Mouse (Mus musculus) gastrocnemius, postnatal 4 days (tissue): ENCODE data around the gene Hcfc2. TPM values are rescaled to one million over a fixed set of nuclear protein-coding genes. Genes with fewer than 3 reads are reported as not detected.

Experiments used
- DNase-seq, 2 experiments: peaks; one replicate each; pipeline ENCODE4 v3.0.0; 2021 to 2022; ENCODE audit warnings: low spot score in 2 of 2, mixed read lengths in 2 of 2
- total RNA-seq, 2 experiments: library from RNA; stranded (reverse); gene quantifications; 2 replicates each; pipeline ENCODE4 v1.2.3; 2021

The Hcfc2 gene
- total RNA-seq, 2 experiments from 2014 or later: 33.5 to 45.0 TPM

DNA sequence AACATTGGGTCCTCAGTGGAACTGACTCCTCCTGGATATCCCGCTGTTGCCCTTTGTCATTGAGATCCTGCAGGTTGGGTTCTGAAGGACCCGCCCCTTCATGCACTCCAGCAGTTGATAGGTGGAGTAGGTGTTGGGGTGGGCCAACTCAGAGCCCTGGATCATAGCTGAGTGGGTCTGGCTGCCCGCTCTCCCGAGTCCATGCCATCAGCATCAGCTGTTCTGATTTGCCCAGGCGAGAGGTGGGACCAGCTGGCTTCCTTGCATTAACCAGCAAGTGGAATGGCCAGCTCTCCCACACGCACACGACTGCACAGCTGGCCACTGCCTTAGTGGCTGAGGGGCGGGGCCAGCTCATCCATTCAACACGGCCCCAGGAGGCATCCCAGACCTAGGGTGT lies 72.9 kb downstream of the Hcfc2 start:
- no peak for DNase-seq

DNA sequence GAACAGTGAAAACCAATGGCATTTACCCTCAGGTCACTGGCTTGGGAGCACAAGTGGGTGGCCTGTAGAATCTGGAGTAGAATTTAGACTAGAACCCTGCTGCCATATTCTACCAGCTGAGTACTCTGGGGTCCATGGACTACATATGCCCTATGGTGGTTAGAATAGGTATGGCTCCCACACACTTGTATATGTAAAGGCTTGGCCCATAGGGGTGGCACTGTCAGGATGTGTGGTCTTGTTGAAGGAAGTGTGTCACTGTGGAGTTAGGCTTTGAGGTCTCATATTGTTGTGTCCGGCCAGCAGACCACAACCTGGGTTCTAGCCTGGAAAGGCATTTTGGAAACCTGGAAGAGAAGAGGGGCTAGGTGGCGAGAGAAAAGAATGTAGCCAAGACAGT lies 74.8 kb downstream of the Hcfc2 start:
- DNase-seq: no peak

DNA sequence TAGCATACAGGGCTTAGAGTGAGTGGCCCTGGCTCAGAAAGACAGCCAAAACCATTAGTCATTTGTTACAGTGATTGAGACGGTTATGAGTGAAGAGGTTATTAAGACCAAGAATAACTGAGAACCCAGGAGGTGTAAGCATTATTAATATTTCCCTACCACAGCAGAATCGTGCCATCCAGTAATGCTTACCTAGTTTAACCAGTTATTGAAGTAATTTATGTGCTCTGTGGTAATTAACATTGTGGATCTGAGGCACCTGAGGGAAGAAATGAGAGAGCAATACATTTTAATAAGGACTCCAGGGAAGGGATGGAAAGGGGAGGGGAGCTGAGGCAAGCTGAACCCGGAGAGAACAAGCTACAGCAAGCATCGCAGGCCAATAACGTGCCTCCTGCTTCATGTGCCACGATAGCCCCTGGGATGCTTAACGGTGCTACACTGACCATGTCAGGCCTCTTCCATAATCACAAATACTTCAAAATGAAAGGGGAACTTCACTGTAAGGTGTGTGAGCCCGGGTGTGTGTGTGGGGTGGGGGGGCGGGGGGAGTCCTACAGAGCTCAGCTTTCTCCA lies 75.7 kb downstream of the Hcfc2 start:
- DNase-seq: no peak

DNA sequence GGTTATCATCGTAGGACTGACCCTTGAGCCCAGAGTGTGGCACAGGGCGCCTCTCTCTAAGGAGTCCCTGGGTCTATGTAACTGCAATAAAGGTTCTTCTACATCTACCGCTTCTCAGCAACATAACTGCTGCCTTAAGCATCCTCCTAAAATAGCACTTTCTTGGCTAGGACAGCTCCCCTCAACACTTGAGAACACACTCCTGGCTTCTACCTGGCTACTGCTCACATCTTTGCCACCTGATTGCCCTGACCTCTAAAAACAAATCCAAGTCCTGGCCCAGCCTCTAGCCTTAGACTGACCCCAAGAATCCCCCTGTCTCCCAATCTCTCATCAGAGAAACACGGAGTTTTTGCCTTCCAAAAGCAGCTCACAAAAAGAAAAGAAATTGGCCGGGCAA lies 78.9 kb downstream of the Hcfc2 start:
- DNase-seq: no peak

DNA sequence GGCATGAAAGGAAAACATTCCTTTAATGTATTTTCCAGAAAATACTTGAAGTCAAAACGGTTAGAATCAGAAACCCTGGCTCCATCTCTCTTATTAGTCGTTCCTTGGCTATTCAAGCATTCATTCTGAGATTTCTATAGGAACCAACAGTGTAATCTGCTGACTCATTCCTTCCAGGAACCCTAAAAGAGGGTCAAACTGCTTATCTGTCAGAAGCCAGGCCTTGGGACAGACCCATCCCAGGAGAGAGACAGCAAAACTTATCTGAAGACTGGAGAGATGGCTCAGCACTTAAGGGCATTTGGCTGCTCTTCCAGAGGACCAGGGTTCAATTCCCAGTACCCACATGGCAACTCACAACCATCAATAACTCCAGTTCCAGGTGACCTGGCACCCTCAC lies 81.1 kb downstream of the Hcfc2 start:
- DNase-seq: no peak

DNA sequence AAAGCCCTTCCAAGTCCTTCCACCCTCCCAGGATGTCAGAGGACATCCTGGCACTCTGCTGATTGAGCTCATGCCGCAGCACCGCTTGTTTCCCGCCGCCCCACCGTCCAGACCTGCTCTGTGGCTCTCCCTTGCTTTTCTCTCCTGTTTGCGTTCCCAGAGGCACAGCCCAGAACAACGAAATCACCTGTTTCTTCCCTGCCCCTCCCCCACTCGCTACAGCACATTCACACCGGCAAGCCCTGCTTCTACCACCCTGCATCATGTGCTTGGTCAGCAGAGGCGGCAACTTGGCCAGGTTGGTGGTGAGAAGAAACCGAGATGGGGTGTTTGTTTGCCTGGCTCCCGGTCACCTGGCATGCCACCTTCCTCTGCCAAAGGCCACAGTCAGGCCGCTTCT lies 81.9 kb downstream of the Hcfc2 start:
- no peak for DNase-seq

DNA sequence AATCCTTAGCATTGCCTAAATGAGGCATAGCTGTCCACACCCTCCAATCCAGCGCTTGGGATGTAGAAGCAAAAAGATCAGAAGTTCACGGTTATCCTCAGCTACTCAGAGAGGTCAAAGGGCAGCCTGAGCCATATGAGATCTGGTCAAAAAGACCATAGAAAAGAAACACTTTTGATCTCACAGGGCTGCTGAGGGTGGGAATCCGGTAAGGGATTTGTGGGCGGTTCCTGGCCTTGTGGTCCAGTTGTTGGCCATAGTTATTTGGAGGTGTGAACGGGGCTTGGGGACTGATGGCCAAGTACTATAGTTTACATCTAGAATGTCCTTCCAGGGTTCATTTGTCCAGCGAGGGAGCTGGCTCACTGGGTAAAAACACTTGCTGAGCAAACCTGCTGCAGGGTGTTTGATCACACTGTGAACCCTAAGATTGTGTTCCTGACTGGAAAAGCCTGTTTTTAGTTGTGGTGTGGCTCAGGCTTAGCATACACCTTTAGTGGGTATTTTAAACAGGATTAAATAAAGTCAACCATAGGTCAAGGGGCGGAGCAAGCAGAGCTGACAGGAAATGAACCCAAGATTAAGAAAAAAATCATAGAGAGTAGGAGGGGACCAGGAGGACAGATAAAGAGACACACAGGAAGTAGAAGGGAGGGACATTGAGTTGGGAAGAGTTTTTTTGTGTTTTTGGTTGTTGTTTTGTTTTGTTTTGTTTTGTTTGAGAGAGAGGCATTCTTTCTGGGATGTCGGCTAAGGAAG lies 83.0 kb downstream of the Hcfc2 start:
- no peak for DNase-seq

DNA sequence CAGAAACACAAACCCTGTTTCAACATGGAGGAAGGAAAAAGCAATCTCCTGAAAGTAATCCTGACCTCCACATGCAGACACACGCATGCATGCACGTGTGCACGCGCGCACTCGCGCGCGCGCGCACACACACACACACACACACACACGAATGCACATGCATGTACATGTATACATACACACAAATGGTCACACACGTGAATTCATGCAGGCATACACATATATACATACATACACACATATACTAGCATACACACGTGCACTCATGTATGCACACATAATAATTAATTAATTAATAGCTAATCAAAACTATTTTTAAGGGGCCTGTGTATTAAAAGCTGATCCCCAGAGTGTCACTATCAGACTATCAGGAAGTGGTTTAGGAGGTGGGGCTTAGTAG lies 83.9 kb downstream of the Hcfc2 start:
- DNase-seq: no peak

DNA sequence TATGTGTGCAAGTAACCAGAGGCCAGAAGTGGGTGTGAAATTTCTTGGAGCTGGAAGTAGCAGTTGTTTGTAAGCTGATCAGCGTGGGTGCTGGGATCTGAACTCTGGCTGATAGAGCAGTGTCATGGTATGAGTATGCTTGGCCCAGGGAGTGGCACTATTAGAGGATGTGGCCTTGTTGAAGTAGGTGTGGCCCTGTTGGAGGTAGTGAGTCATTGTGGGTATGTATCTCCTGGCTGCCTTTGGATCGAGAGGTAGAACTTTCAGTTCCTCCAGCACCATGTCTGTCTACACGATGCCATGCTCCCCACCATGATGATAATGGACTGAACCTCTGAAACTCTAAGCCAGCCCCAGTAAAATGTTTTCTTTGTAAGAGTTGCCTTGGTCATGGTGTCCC lies 84.4 kb downstream of the Hcfc2 start:
- no peak for DNase-seq

DNA sequence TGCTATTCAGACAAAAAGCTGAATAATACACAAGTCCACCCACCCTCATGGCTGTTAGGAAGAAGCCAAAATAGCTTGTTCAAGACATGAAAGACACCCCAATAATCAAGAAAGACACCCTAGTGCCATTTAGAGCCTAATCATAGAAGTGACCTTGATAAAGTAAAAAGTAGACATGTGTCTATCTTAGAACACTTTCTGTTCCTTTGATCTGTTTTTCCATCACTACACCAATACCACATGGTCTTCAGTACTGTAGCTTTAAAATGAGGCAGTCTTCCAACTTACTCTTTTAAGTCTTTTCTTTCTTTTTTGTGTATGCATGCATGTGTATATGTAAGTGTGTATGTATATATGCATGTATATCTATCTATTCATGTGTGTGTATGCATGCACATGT lies 84.9 kb downstream of the Hcfc2 start:
- no peak for DNase-seq

DNA sequence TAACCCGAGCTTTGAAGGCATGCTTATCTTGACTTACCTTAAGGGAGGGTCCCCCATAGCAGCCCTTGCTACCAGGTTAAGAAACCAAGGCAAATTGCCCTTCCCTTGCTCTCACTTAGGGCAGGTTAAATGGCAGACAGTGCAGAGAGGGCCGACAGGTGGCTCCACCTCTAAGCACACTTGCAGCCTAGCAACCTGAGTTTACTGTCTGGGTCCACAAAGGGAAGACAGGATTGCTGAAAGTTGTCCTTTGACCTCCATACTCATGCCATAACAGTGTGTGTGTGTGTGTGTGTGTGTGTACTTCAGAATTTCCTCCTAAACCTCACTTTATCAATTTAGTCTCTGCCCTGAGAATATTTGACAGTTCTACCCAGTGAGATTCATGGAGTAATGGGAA lies 86.5 kb downstream of the Hcfc2 start:
- DNase-seq: no peak

DNA sequence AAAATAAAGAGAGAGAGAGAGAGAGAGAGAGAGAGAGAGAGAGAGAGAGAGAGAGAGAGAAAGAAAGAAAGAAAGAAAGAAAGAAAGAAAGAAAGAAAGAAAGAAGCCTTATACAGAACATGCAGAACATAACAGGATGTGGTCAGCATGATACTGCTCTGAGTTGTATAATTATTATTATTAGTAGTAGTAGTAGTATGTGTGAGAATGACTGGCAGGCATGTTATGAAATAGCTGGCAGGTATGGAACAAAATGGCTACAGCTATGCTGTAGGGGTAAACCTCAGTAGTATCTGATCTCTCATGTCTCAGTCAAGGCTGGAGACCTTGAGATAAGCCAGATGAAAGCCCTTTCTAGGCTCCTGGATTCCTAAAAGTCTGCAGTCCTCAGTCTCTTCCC lies 93.2 kb downstream of the Hcfc2 start:
- no peak for DNase-seq

DNA sequence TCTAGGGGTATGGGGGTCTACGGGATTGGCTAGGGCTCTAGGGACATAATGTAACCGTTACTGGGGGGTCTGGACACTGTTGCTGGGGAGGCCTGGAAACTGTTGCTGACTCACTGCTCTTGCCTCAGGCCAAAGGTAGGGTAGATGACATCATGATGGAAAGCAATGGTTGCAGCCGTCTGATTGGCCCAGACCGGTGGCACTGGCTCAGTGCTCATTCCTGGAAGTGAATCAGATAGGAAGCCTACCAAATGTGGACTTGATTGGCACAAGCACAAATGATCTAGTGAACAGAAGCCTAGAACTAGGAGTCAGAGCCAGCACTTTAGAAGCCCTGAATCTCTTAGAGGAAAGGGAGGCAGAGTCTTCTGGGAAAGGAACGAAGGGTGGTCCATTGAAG lies 94.5 kb downstream of the Hcfc2 start:
- no peak for DNase-seq

DNA sequence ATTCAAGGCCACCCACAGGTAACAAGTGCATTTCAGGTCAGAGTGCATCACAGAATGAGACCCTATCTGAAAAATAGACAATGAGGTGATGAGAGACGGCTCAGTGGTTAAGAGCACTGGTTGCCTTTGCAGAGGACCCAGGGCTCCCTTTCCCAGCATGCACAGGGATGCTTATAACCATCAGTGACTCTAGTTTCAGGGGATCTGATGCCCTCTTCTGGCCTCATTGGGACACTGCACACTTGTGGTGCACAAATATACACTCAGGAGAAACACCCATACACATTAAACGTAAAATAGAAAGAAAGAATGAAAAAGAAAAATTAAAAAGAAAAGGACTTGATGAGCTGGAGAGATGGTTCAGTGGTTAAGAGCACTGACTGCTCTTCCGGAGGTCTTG lies 95.8 kb downstream of the Hcfc2 start:
- DNase-seq: no peak

Other genes starting within 250 kb of the Hcfc2 start
- gene Gm1553, start 203.5 kb upstream of the Hcfc2 start, total RNA-seq: not detected
- 10 to 100 TPM; 20.5 to 23.5 TPM for gene 1190007I07Rik, start 72.9 kb upstream of the Hcfc2 start, total RNA-seq
- gene Tdg, start 66.3 kb upstream of the Hcfc2 start, total RNA-seq: 10 to 100 TPM; 24.1 to 33.7 TPM
- gene Glt8d2, start 5.5 kb upstream of the Hcfc2 start, total RNA-seq: 10 to 100 TPM; 15.8 to 17.4 TPM
- 10 to 100 TPM; 28.6 to 31.6 TPM for gene Nfyb, start 68.0 kb downstream of the Hcfc2 start, total RNA-seq
- gene Txnrd1, start 137.8 kb downstream of the Hcfc2 start, total RNA-seq: 10 to 100 TPM; 42.2 to 43.2 TPM
- 1 to 10 TPM; 1.8 to 2.1 TPM for gene Eid3, start 170.5 kb downstream of the Hcfc2 start, total RNA-seq